Mouse (Mus musculus) thymus, postnatal 14 days (tissue): ENCODE measurements around the gene Rarg.

ENCODE experiments used
- DNase-seq: peaks from one replicate; pipeline ENCODE4 v3.0.0; 2021

The Rarg gene

GRCm38 (mm10) chr15:102256431-102257201, 701 bp downstream of the Rarg start:
- DNase-seq = no peak

GRCm38 (mm10) chr15:102255547-102256255, 1.6 kb downstream of the Rarg start:
- DNase-seq = no peak

- DNase-seq = no peak
Measured at GRCm38 (mm10) chr15:102250521-102250920, 6.8 kb downstream of the Rarg start.

- DNase-seq = no peak
Measured at GRCm38 (mm10) chr15:102249967-102250366, 7.3 kb downstream of the Rarg start.

GRCm38 (mm10) chr15:102249251-102249691, 8.0 kb downstream of the Rarg start:
- DNase-seq = no peak

GRCm38 (mm10) chr15:102248812-102249191, 8.5 kb downstream of the Rarg start:
- DNase-seq = no peak

GRCm38 (mm10) chr15:102248131-102248811, 9.0 kb downstream of the Rarg start:
- DNase-seq = no peak

GRCm38 (mm10) chr15:102247252-102248130, 9.8 kb downstream of the Rarg start:
- peak; percentile 53 for DNase-seq

GRCm38 (mm10) chr15:102246866-102247251, 10.5 kb downstream of the Rarg start:
- DNase-seq = peak; percentile 72

- peak; percentile 74 for DNase-seq
Measured at GRCm38 (mm10) chr15:102245891-102246741, 11.2 kb downstream of the Rarg start.

GRCm38 (mm10) chr15:102245461-102245881, 11.8 kb downstream of the Rarg start:
- DNase-seq = no peak

- no peak for DNase-seq
Measured at GRCm38 (mm10) chr15:102244306-102245191, 12.8 kb downstream of the Rarg start.

- no peak for DNase-seq
Measured at GRCm38 (mm10) chr15:102243229-102244190, 13.8 kb downstream of the Rarg start.

- DNase-seq = no peak
Measured at GRCm38 (mm10) chr15:102242404-102243228, 14.7 kb downstream of the Rarg start.

GRCm38 (mm10) chr15:102240607-102241006, 16.7 kb downstream of the Rarg start:
- no peak for DNase-seq

GRCm38 (mm10) chr15:102239851-102240250, 17.5 kb downstream of the Rarg start:
- DNase-seq = no peak

GRCm38 (mm10) chr15:102239260-102239590, 18.1 kb downstream of the Rarg start:
- DNase-seq = peak; percentile 85

- DNase-seq = no peak
Measured at GRCm38 (mm10) chr15:102238543-102239259, 18.6 kb downstream of the Rarg start.
